Mouse (Mus musculus) heart, postnatal 0 days (tissue): Measurements from ENCODE around the gene Tmtc1. TPM values are rescaled to one million over a fixed set of nuclear protein-coding genes. Genes with fewer than 3 reads are reported as not detected.
A peak's percentile ranks its signal among the peaks of the same experiment; 100 is the strongest.

Source experiments
- ATAC-seq: fragments of 200-750 bp; cut with Nextera tagmentation; 2 replicates; pipeline ENCODE4 v1.8.0; 2017; ENCODE audit warnings: low read depth, moderate number of reproducible peaks, moderate library complexity; ENCODE audit not compliant: insufficient read depth
- DNase-seq: peaks from one replicate; pipeline ENCODE4 v3.0.0-alpha.2; 2016; ENCODE audit warnings: low spot score
- H3K27ac ChIP-seq: fragments of 300-500 bp; sonication (generic); 2 replicates; pipeline ENCODE4 v1.5.1; 2014; ENCODE audit warnings: low read depth, mild to moderate bottlenecking
- H3K27me3 ChIP-seq: fragments of 300-500 bp; sonication (generic); 2 replicates; pipeline ENCODE4 v1.6.1; 2014; ENCODE audit warnings: low read length, mixed read lengths; ENCODE audit not compliant: control insufficient read depth, insufficient read depth
- H3K36me3 ChIP-seq: fragments of 300-500 bp; sonication (generic); replicated peaks from 2 replicates; pipeline ENCODE4 v1.6.1; 2014; ENCODE audit warnings: low read length, mixed read lengths; ENCODE audit not compliant: control insufficient read depth, insufficient read depth
- H3K4me1 ChIP-seq: fragments of 300-500 bp; sonication (generic); 2 replicates; pipeline ENCODE4 v1.6.1; 2014; ENCODE audit warnings: antibody characterized with exemption; ENCODE audit not compliant: control insufficient read depth, insufficient read depth
- H3K4me2 ChIP-seq: fragments of 300-500 bp; sonication (generic); 2 replicates; pipeline ENCODE4 v1.6.1; 2014; ENCODE audit warnings: low read depth, mild to moderate bottlenecking, low read length, moderate library complexity
- H3K4me3 ChIP-seq: fragments of 300-500 bp; sonication (generic); 2 replicates; pipeline ENCODE4 v1.5.1; 2014; ENCODE audit warnings: low read depth, low read length
- H3K9ac ChIP-seq: fragments of 300-500 bp; sonication (generic); replicated peaks from 2 replicates; pipeline ENCODE4 v1.6.1; 2014; ENCODE audit warnings: low read depth, low read length, mixed read lengths
- H3K9me3 ChIP-seq: fragments of 300-500 bp; sonication (generic); replicated peaks from 2 replicates; pipeline ENCODE4 v1.6.1; 2016; ENCODE audit warnings: low read length; ENCODE audit not compliant: control insufficient read depth
- CTCF ChIP-seq: IDR thresholded peaks from 2 replicates; pipeline ENCODE4 v1.5.1; 2016; ENCODE audit warnings: antibody characterized with exemption, control low read depth, low read depth
- EP300 ChIP-seq: IDR thresholded peaks from 2 replicates; pipeline ENCODE4 v1.6.1; 2016; ENCODE audit warnings: antibody characterized with exemption, low read depth
- WGBS: fragments of 180-500 bp; shearing (Covaris S2); extraction: QIAGEN DNeasy Blood & Tissue Kit; methylation state at CpG from one replicate; pipeline ENCODE4 v1.1.7; 2014; 5-methylcytosine and 5-hydroxymethylcytosine counted together
- polyA plus RNA-seq: library from polyadenylated mRNA; unstranded; fragments of >200 nt; fragmentation: Nextera tagmentation; extraction: Ambion mirVana; gene quantifications from 2 replicates; pipeline ENCODE4 v1.2.1, GENCODE M21; 2015
- total RNA-seq: library from RNA; depleted of rRNA; stranded (reverse); fragments of >200 nt; gene quantifications from 2 replicates; pipeline ENCODE4 v1.2.3, GENCODE M21; 2014; ENCODE audit warnings: low replicate concordance

Gene Tmtc1
- total and polyA plus RNA-seq, 2 experiments from 2014 or later = 2.5 to 28.9 TPM

DNA sequence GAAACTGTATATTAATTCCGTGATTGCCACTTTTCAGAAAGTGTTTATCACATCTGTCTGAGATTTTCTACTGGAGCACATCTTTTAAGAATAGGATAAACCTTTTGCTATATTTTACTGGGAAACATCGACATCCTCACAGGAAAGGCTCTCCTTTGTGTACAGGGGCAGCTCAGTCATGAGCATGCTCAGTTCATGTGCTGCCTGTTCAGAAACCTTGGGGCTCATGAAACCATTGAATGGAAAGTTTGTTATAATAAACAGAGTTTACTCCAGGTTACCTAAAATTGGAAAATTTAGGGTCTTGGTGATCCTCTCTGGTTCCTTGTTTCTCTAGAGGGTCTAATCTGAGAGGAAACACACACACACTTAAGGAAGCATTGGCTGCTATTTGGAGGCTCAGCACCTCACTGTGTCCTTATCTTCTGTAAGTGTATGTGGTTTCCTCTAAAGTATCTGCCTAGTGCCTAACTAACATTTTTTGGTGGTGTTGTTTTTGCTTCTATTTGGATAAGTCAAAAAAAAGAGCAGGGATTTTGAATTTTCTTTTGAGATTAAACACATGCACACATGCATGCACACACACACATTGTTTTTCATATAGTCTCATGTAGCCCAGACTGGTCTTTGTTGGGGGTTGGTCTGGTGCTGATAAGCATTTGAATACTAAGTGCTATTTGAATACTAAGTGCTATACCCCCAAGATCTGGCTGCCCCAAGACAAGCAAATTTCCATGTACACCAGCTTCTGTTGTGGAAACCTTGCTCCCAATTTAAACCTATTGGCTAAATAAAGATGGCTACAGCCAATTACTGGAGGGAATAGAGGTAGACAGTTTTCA lies 225.7 kb downstream of the Tmtc1 start:
- Histone ChIP-seq H3K9me3 (no peaks in the 10 kb centered on the region), H3K27ac (no peak overlapping the region), H3K9ac (no peak overlapping the region), H3K4me2 (no peak overlapping the region), H3K4me3 (no peak overlapping the region), H3K27me3 (no peaks in the 10 kb centered on the region), H3K36me3 (no peaks in the 10 kb centered on the region), H3K4me1 (no peaks in the 10 kb centered on the region)
- no peak for DNase-seq
- no peak for ATAC-seq
- 74% methylated on average over 2 of the region's 2 CpGs for WGBS
- no peak for TF ChIP-seq CTCF
- no peak for TF ChIP-seq EP300

DNA sequence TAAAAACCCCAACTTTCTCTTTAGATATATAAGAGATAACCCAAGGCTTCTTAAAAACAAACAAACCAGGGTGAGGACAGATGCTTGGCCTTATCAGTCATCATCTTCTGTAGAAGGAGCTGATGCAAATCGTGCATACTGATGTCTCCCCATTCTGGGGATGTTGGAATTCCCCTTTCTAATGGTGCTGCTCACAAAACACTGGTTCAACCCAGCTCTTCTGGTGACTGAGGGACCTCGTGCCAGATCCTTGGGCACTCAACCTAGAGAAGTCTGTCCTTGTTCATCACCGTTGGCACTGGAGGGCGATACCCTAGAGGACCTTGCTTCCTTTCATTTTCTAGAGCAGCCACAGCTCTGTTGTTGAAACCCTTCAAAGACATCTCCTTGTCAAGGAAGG lies 227.4 kb downstream of the Tmtc1 start:
- peaks cover 7% of the 10 kb centered on the region for H3K4me1 ChIP-seq
- no peak overlapping the region for H3K4me2 ChIP-seq
- WGBS = 90% methylated on average over 4 of the region's 4 CpGs
- H3K27ac ChIP-seq = no peak overlapping the region
- DNase-seq (no peak), ATAC-seq (no peak)
- TF ChIP-seq EP300 (no peak), CTCF (no peak)
- no peaks in the 10 kb centered on the region for H3K9me3 ChIP-seq
- no peaks in the 10 kb centered on the region for H3K36me3 ChIP-seq
- no peak overlapping the region for H3K4me3 ChIP-seq
- H3K27me3 ChIP-seq = no peaks in the 10 kb centered on the region
- H3K9ac ChIP-seq = no peak overlapping the region

DNA sequence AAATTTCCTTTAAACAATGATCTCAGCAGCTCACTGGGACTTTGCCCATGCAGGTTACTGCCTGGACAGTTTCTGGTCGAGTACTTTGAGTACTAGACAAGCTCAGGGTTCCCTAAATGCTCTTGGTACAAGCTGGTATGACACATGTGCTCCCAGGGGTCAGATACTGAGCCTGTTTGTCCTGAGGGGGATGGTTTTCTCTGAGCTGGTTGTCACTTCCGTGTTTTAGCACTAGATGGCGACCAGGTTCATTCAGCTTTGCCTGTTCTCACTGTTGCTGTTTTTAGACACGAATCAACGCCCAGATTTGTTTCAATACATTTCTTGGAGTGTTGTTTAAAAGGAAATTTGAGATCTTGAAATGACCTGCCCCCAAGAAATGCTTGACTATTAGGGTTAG lies 229.4 kb downstream of the Tmtc1 start:
- H3K4me3 ChIP-seq = no peak overlapping the region
- WGBS = 2% methylated on average over 5 of the region's 5 CpGs

DNA sequence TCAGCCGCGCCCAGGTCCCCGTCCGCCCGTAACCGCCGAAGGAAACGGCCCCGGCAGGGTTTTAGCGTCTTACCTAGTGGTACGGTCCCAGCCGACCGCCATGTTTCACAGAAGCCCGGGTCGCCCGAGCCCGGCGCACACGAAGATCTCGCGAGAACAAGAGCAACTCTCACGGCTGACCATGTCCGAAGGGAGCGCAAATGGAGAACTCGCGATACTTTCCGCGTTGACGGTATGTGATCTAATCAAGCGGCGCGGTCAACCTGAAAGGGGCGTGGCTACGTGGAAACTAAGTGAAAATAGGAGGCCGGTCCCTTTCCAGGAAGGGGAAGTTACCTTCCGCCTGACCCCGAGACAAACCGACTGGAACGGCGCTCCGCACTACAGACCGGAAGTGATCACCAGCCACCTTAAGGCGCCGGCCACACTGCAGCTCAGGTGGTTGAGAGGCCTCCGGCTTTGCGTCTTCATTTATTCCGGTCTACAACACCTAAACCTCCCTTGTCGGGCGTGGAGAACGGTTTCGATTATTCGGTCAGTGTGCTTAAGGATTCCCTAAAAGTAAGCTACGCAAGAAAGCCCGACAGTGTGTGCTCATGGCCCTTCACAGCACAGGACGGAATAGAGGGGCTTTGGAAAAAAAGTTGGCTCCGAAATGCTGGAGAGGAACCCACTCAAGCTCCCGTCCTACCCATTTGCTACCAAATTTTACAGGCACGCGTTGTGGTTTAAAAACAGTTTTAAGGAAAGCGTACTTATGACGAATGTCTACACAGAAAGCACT lies 232.1 kb downstream of the Tmtc1 start, which contains the start of gene Ergic2:
Gene Ergic2 (minus strand): TSS at position 478 of the 784 bp plus-strand sequence.
- DNase-seq (peak; percentile 100), ATAC-seq (peak; percentile 98)
- H3K4me1 ChIP-seq = peaks cover 7% of the 10 kb centered on the region
- peak within 1 kb of the TSS; percentile 86 for H3K27ac ChIP-seq
- H3K36me3 ChIP-seq = no peaks in the 10 kb centered on the region
- H3K4me3 ChIP-seq = peak within 1 kb of the TSS; percentile 93
- TF ChIP-seq EP300 (peak; percentile 88), CTCF (no peak)
- H3K27me3 ChIP-seq = no peaks in the 10 kb centered on the region
- H3K9ac ChIP-seq = peak within 1 kb of the TSS; percentile 96
- H3K4me2 ChIP-seq = peak within 1 kb of the TSS; percentile 91
- no peaks in the 10 kb centered on the region for H3K9me3 ChIP-seq
- WGBS = under 1% methylated on average over 61 of the region's 61 CpGs

More for the DNA sequence above, 229.4 kb downstream of the Tmtc1 start:
- Histone ChIP-seq H3K9ac (no peak overlapping the region), H3K36me3 (no peaks in the 10 kb centered on the region), H3K4me2 (no peak overlapping the region), H3K27ac (no peak overlapping the region), H3K9me3 (no peaks in the 10 kb centered on the region), H3K27me3 (no peaks in the 10 kb centered on the region), H3K4me1 (peaks cover 7% of the 10 kb centered on the region)
- no peak for TF ChIP-seq EP300
- TF ChIP-seq CTCF = peak; percentile 71
- DNase-seq = peak; percentile 75
- ATAC-seq = no peak

DNA sequence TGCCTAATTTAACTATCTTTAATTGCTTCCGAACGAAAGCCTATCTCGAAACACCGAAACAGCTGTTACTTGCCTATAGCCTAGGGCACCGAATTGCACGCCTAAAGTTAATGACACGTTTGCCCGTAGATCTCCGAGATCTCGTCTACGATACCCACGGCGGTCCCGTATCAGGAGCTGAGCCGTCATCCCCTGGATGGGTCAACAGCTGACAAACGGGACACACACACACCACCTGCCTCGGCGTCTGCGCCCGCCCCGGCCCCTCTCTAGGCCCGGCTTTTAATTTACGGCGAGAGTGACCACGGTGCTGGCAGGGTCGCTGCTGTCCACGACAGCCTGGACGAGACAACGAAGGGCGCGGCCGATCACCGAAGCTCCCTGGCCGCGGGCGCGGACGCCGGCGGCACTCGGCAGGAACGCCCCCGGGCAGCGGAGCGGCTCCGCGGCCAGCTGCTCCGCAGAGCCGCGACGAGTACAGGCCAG lies 232.8 kb downstream of the Tmtc1 start:
- H3K9ac ChIP-seq = peak overlapping the region; percentile 96
- H3K4me1 ChIP-seq = peaks cover 7% of the 10 kb centered on the region
- TF ChIP-seq CTCF (no peak), EP300 (no peak)
- peaks cover under 1% of the 10 kb centered on the region; the same call in 1 of the 2 replicates for H3K36me3 ChIP-seq
- 1% methylated on average over 51 of the region's 51 CpGs for WGBS
- H3K9me3 ChIP-seq = no peaks in the 10 kb centered on the region
- DNase-seq = no peak
- ATAC-seq = peak; percentile 27
- H3K4me3 ChIP-seq = peak overlapping the region; percentile 93
- H3K4me2 ChIP-seq = peak overlapping the region; percentile 77
- H3K27ac ChIP-seq = peak overlapping the region; percentile 86
- no peaks in the 10 kb centered on the region for H3K27me3 ChIP-seq
